Mouse (Mus musculus): ENCODE results near the gene Nup210. TPM values are rescaled to one million over a fixed set of nuclear protein-coding genes. Genes with fewer than 3 reads are reported as not detected.

The Nup210 gene
- 0.52 TPM for polyA plus RNA-seq (2014; fragmentation: Illumina TruSeq; extraction: RNeasy Lipid Tissue Mini Kit (QIAGEN cat#74804); ENCODE audit: low read depth, low replicate concordance)

GRCm38 (mm10) chr6:91116244-91117145 lies at the start of gene Nup210:
Gene Nup210 (minus strand): TSS chr6:91116829.

GRCm38 (mm10) chr6:91156554-91157236 lies 40.1 kb upstream of the Nup210 start, which contains the start of gene Hdac11:
Gene Hdac11 (plus strand): TSS chr6:91156665.

GRCm38 (mm10) chr6:90988648-90989317 lies 127.8 kb downstream of the Nup210 start, which contains the start of gene Iqsec1:
Gene Iqsec1 (minus strand): TSS chr6:90988685.

Other genes with a start within 250 kb of the Nup210 start
- gene Iqsec1, start 128.1 kb downstream of the Nup210 start, polyA plus RNA-seq (2014; fragmentation: Illumina TruSeq; extraction: RNeasy Lipid Tissue Mini Kit (QIAGEN cat#74804); ENCODE audit: low read depth, low replicate concordance) = 38.1 TPM
- gene Hdac11, start 39.8 kb upstream of the Nup210 start, polyA plus RNA-seq (2014; fragmentation: Illumina TruSeq; extraction: RNeasy Lipid Tissue Mini Kit (QIAGEN cat#74804); ENCODE audit: low read depth, low replicate concordance) = 0.93 TPM
- gene Fbln2, start 95.6 kb upstream of the Nup210 start, polyA plus RNA-seq (2014; fragmentation: Illumina TruSeq; extraction: RNeasy Lipid Tissue Mini Kit (QIAGEN cat#74804); ENCODE audit: low read depth, low replicate concordance) = 2.4 TPM